Mouse (Mus musculus) cerebellum, adult 8-10 months (tissue): ENCODE results near the gene Mup18.
"Not testable (repeated sequence)": the region's sequence is repeated elsewhere in the genome, so short reads cannot be mapped to it uniquely, and the experiment has no call there.

Source experiments
- DNase-seq: peaks from one replicate; pipeline ENCODE4 v3.0.0; 2022

The Mup18 gene

GRCm38 (mm10) chr4:61674036-61674435 is at the start of gene Mup18:
Mup18 (minus strand) TSS chr4:61674136.
- not testable (repeated sequence) for DNase-seq

GRCm38 (mm10) chr4:61714296-61714695 is 40.4 kb upstream of the Mup18 start:
- not testable (repeated sequence) for DNase-seq
